Mouse (Mus musculus): ENCODE results near the gene Urb1. TPM values are rescaled to one million over a fixed set of nuclear protein-coding genes. Genes with fewer than 3 reads are reported as not detected.

Urb1 gene
- total and polyA plus RNA-seq, 3 experiments, result 21.1 to 34.5 (median 29.4) TPM

DNA sequence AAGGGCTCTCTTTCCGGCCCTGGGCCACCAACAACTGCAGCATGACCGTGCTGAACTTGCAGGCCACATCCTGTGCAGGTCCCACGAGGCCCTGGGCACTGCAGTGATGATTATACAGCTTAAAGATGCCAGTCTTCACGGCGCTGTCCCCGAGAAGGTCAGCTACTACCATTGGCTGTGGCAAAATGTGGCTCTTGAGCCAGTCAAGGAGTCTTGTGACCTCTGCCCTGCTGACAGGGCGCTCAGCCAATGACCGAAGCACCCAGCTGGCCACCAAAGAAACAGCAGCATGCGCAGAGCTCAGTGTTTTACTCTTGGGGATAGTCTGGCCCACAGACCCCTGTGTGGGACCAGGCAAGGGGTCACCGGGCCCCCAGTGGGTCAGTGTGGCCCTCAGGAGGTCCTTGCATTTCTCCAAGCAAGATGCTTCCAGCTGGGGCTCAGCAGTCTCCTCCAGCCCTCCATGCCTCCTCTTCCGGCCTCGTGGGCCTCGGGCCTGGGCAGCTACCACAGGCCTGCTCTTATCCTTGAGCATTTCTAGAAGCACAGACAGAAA is 56.7 kb downstream of the Urb1 start:
- Histone ChIP-seq H3K27ac (ENCODE audit: insufficient read depth, low read depth) (no peak overlapping the region), H3K4me1 (ENCODE audit: control insufficient read depth in 1 of 2, insufficient read depth in 2 of 2) (no peaks in the 10 kb centered on the region), H3K27me3 (replicated peaks) (no peaks in the 10 kb centered on the region), H3K4me3 (replicated peaks in 1 of 3; ENCODE audit: low read depth in 2 of 3, low read length in 2 of 3, poor library complexity in 1 of 3) (no peak overlapping the region), H3K36me3 (replicated peaks in 1 of 2; ENCODE audit: control insufficient read depth in 1 of 2, insufficient read depth in 1 of 2, low read length in 1 of 2) (peaks cover 68 to 92% of the 10 kb centered on the region in 2 experiments), H3K9ac (ENCODE audit: insufficient read depth, low read depth) (no peak overlapping the region), H3K4me2 (ENCODE audit: insufficient read depth, low read depth, poor library complexity, severe bottlenecking) (no peak overlapping the region), H3K9me3 (replicated peaks; ENCODE audit: low read length) (no peaks in the 10 kb centered on the region), H3K79me2 (replicated peaks; ENCODE audit: control insufficient read depth, extremely low read depth, insufficient read depth, poor library complexity, severe bottlenecking) (no peaks in the 10 kb centered on the region)
- peak; percentile 7 for DNase-seq (ENCODE audit: extremely low read depth)
- in situ Hi-C loops (cut with MboI; ENCODE audit: low pct_ligation_motif_present, low pct_unique_long_range_greater_than_20kb, low sequenced_read_pairs), result no loop called here
- TF ChIP-seq TCF12 (IDR thresholded peaks at IDR 0.05; ENCODE audit: low read depth, low read length) (no peak), ZMIZ1 (IDR thresholded peaks at IDR 0.05; ENCODE audit: low read depth, low read length) (no peak), JUN (IDR thresholded peaks at IDR 0.05; ENCODE audit: insufficient read depth, low read depth, low read length) (no peak), HCFC1 (IDR thresholded peaks at IDR 0.05; ENCODE audit: low read depth, low read length) (no peak), USF2 (conservative IDR thresholded peaks at IDR 0.05; ENCODE audit: low read depth, low read length) (no peak), IRF4 (IDR thresholded peaks at IDR 0.05; ENCODE audit: low read depth, low read length) (no peak), E2F4 (IDR thresholded peaks at IDR 0.05; ENCODE audit: insufficient replicate concordance, low read depth, low read length) (no peak), GABPA (IDR thresholded peaks at IDR 0.05; ENCODE audit: insufficient replicate concordance, low read depth, low read length) (no peak), RCOR1 (conservative IDR thresholded peaks at IDR 0.05; ENCODE audit: low read depth, low read length) (no peak), CHD2 (IDR thresholded peaks at IDR 0.05; ENCODE audit: low read length) (no peak), ZKSCAN1 (IDR thresholded peaks at IDR 0.05; ENCODE audit: borderline replicate concordance, low read depth, low read length) (no peak), CHD1 (IDR thresholded peaks at IDR 0.05; ENCODE audit: low read depth, low read length) (no peak), MAZ (IDR thresholded peaks at IDR 0.05; ENCODE audit: low read depth, low read length) (no peak), ZNF384 (IDR thresholded peaks at IDR 0.05; ENCODE audit: low read depth, low read length) (no peak), PAX5 (IDR thresholded peaks at IDR 0.05; ENCODE audit: low read length) (no peak), ELF1 (IDR thresholded peaks at IDR 0.05; ENCODE audit: low read depth, low read length) (no peak), ETS1 (conservative IDR thresholded peaks at IDR 0.05; ENCODE audit: low read depth, low read length) (no peak), POLR2AphosphoS2 (IDR thresholded peaks at IDR 0.05; ENCODE audit: low read depth, low read length) (no peak), TBP (conservative IDR thresholded peaks at IDR 0.05; ENCODE audit: low read depth, low read length) (no peak), JUND (conservative IDR thresholded peaks at IDR 0.05; ENCODE audit: low read depth, low read length) (no peak)
- dilution Hi-C loops (cut with MboI; ENCODE audit: extremely low pct_ligation_motif_present, extremely low pct_unique_long_range_greater_than_20kb, low sequenced_read_pairs), result no loop called here

DNA sequence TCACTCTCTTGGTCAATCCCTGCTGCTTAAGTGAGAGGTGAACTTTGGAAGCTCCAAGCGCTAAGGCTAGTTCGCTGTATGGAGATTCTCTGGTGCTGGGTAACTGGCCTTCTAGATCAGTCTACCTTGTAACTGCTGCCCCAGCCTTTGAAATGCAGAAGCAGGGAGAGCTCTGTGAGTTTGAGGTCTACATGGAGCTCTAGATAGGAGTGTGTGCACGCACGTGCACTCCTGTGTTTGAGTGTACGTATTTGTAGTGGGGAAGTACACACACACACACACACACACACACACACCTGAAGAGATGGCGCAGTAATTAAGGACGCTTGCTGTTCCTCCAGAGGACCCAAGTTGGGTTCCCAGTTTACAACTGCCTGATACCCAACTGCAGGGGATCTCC is 62.0 kb downstream of the Urb1 start:
- TF ChIP-seq E2F4 (IDR thresholded peaks at IDR 0.05; ENCODE audit: insufficient replicate concordance, low read depth, low read length) (no peak), TBP (conservative IDR thresholded peaks at IDR 0.05; ENCODE audit: low read depth, low read length) (no peak), CHD2 (IDR thresholded peaks at IDR 0.05; ENCODE audit: low read length) (no peak), PAX5 (IDR thresholded peaks at IDR 0.05; ENCODE audit: low read length) (no peak), USF2 (conservative IDR thresholded peaks at IDR 0.05; ENCODE audit: low read depth, low read length) (no peak), BHLHE40 (IDR thresholded peaks at IDR 0.05; ENCODE audit: low read depth, low read length) (no peak), ELF1 (IDR thresholded peaks at IDR 0.05; ENCODE audit: low read depth, low read length) (no peak), CTCF (conservative IDR thresholded peaks at IDR 0.05 in 1 of 2, IDR thresholded peaks at IDR 0.05 in 1 of 2; ENCODE audit: low read depth in 2 of 2, low read length in 2 of 2) (no peak)
- H3K36me3 ChIP-seq (replicated peaks in 1 of 2; ENCODE audit: control insufficient read depth in 1 of 2, insufficient read depth in 1 of 2, low read length in 1 of 2), result peaks cover 28 to 53% of the 10 kb centered on the region in 2 experiments
- dilution Hi-C loops (cut with MboI; ENCODE audit: extremely low pct_ligation_motif_present, extremely low pct_unique_long_range_greater_than_20kb, low sequenced_read_pairs), result no loop called here
- H3K79me2 ChIP-seq (replicated peaks; ENCODE audit: control insufficient read depth, extremely low read depth, insufficient read depth, poor library complexity, severe bottlenecking), result no peaks in the 10 kb centered on the region
- H3K27me3 ChIP-seq (replicated peaks), result no peaks in the 10 kb centered on the region
- no peaks in the 10 kb centered on the region for H3K4me1 ChIP-seq (ENCODE audit: control insufficient read depth in 1 of 2, insufficient read depth in 2 of 2)
- H3K9me3 ChIP-seq (replicated peaks; ENCODE audit: low read length), result no peaks in the 10 kb centered on the region
- no peak overlapping the region for H3K9ac ChIP-seq (ENCODE audit: insufficient read depth, low read depth)
- no peak overlapping the region for H3K4me3 ChIP-seq (replicated peaks in 1 of 3; ENCODE audit: low read depth in 2 of 3, low read length in 2 of 3, poor library complexity in 1 of 3)
- H3K27ac ChIP-seq (ENCODE audit: insufficient read depth, low read depth), result no peak overlapping the region
- in situ Hi-C loops (cut with MboI; ENCODE audit: low pct_ligation_motif_present, low pct_unique_long_range_greater_than_20kb, low sequenced_read_pairs), result no loop called here
- H3K4me2 ChIP-seq (ENCODE audit: insufficient read depth, low read depth, poor library complexity, severe bottlenecking), result no peak overlapping the region
- no peak for DNase-seq (ENCODE audit: extremely low read depth)

All from CH12.LX (cell line).